Mouse (Mus musculus) forebrain, embryonic 12.5 days (tissue): ENCODE data around the gene Trim9. TPM values are rescaled to one million over a fixed set of nuclear protein-coding genes. Genes with fewer than 3 reads are reported as not detected.

Experiments
- polyA plus RNA-seq: library from polyadenylated mRNA; unstranded; fragments of >200 nt; fragmentation: Nextera tagmentation; extraction: Ambion mirVana; gene quantifications from 2 replicates; pipeline ENCODE4 v1.2.1, GENCODE M21; 2016

The Trim9 gene
- polyA plus RNA-seq, 1 experiment from 2014 or later, result 18.1 TPM

Other genes with a start within 250 kb of the Trim9 start
- 12.7 and 15.5 TPM in 2 replicates for gene Nin, start 233.9 kb downstream of the Trim9 start, polyA plus RNA-seq
- not detected in 2 replicates for gene Abhd12b, start 193.5 kb downstream of the Trim9 start, polyA plus RNA-seq
- gene Pygl, start 116.1 kb downstream of the Trim9 start, polyA plus RNA-seq, result 4.9 and 5.7 TPM in 2 replicates
- gene Tmx1, start 105.5 kb upstream of the Trim9 start, polyA plus RNA-seq, result 126 and 129 TPM in 2 replicates